Mouse (Mus musculus): ENCODE data around the gene Lgi1. TPM values are rescaled to one million over a fixed set of nuclear protein-coding genes. Genes with fewer than 3 reads are reported as not detected.

Gene Lgi1
- polyA plus RNA-seq, 1 experiment from 2014 or later = 10.0 TPM

GRCm38 (mm10) chr19:38267469-38267868 lies 3.1 kb downstream of the Lgi1 start:
- Histone ChIP-seq H3K4me3 (replicated peaks) (no peak overlapping the region), H3K36me3 (no peaks in the 10 kb centered on the region), H3K27ac (no peak overlapping the region), H3K9ac (replicated peaks) (no peak overlapping the region), H3K4me2 (replicated peaks) (no peak overlapping the region), H3K4me1 (replicated peaks) (peaks cover 14% of the 10 kb centered on the region), H3K27me3 (no peaks in the 10 kb centered on the region), H3K9me3 (no peaks in the 10 kb centered on the region)
- no peak for ATAC-seq
- 85% methylated on average over 5 of the region's 5 CpGs for WGBS

DNA sequence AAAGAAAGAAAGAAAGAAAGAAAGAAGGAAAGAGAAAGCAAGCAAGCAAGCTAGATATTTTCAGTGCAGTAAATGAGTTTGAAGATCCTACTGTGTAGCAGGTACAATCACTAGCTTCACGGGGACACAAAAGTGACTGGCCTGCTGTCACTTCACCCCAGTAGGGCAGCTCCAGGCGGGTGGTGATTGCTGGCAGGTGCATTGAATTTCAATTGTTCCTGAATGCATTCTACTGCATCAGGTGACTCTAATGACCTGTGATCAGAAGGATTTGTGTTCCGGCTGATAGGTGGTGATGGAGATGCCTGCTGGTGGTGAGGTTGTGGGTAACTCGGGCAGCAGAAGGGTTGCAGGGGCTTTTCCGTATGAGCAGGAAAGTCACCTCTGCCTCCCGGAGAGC lies 6.7 kb downstream of the Lgi1 start:
- Histone ChIP-seq H3K36me3 (no peaks in the 10 kb centered on the region), H3K4me2 (replicated peaks) (no peak overlapping the region), H3K9me3 (no peaks in the 10 kb centered on the region), H3K4me1 (replicated peaks) (no peaks in the 10 kb centered on the region), H3K4me3 (replicated peaks) (no peak overlapping the region), H3K27me3 (no peaks in the 10 kb centered on the region), H3K27ac (no peak overlapping the region), H3K9ac (replicated peaks) (no peak overlapping the region)
- 44% methylated on average over 6 of the region's 6 CpGs for WGBS
- ATAC-seq = no peak

- no peaks in the 10 kb centered on the region for H3K9me3 ChIP-seq
- H3K9ac ChIP-seq (replicated peaks) = no peak overlapping the region
- H3K27me3 ChIP-seq = no peaks in the 10 kb centered on the region
- H3K36me3 ChIP-seq = no peaks in the 10 kb centered on the region
- H3K4me3 ChIP-seq (replicated peaks) = no peak overlapping the region
- H3K27ac ChIP-seq = no peak overlapping the region
- 43% methylated on average over 7 of the region's 7 CpGs for WGBS
- no peak overlapping the region for H3K4me2 ChIP-seq (replicated peaks)
- ATAC-seq = no peak
- no peaks in the 10 kb centered on the region for H3K4me1 ChIP-seq (replicated peaks)
Measured at GRCm38 (mm10) chr19:38273820-38274219, 9.5 kb downstream of the Lgi1 start.

DNA sequence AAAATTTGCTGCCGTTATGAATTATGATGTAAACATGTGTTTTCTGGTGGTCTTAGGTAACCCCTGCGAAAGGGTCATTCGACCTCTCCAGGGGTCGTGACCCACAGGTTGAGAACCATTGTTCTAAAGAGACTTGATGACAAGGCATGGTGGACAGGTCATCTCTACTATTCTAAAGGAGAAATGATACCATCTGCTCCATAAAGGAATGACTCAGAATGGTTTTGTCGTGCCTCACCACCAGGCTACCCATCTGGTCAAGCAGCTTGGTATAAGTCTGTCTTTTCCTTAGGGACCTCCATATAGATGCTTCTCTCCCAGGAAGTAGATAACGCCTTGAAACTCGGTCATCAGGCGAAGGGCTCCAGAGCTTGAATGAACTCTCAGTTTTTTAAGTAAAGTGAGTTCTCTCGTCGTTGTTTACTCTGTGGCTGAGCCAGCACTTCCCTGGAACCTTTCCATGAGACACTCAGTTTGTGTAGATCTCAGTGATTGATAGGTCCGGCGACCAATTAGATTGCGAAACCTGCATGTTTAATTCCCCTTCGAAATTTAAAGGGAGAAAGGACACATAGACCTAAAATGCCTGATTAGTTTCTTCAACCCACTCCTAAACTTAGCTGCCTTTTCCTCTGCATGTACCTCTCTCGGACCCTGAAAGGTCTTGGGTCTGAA lies 10.5 kb downstream of the Lgi1 start:
- no peak overlapping the region for H3K4me3 ChIP-seq (replicated peaks)
- no peaks in the 10 kb centered on the region for H3K9me3 ChIP-seq
- no peak for ATAC-seq
- no peak overlapping the region for H3K9ac ChIP-seq (replicated peaks)
- H3K27ac ChIP-seq = no peak overlapping the region
- H3K36me3 ChIP-seq = no peaks in the 10 kb centered on the region
- no peak overlapping the region for H3K4me2 ChIP-seq (replicated peaks)
- WGBS = 90% methylated on average over 15 of the region's 15 CpGs
- no peaks in the 10 kb centered on the region for H3K27me3 ChIP-seq
- no peaks in the 10 kb centered on the region for H3K4me1 ChIP-seq (replicated peaks)

GRCm38 (mm10) chr19:38276226-38276625 lies 11.9 kb downstream of the Lgi1 start:
- H3K9ac ChIP-seq (replicated peaks) = no peak overlapping the region
- H3K27me3 ChIP-seq = no peaks in the 10 kb centered on the region
- no peak overlapping the region for H3K4me2 ChIP-seq (replicated peaks)
- ATAC-seq = no peak
- no peak overlapping the region for H3K27ac ChIP-seq
- H3K9me3 ChIP-seq = no peaks in the 10 kb centered on the region
- no peaks in the 10 kb centered on the region for H3K4me1 ChIP-seq (replicated peaks)
- no peaks in the 10 kb centered on the region for H3K36me3 ChIP-seq
- 75% methylated on average over 4 of the region's 4 CpGs for WGBS
- no peak overlapping the region for H3K4me3 ChIP-seq (replicated peaks)

DNA sequence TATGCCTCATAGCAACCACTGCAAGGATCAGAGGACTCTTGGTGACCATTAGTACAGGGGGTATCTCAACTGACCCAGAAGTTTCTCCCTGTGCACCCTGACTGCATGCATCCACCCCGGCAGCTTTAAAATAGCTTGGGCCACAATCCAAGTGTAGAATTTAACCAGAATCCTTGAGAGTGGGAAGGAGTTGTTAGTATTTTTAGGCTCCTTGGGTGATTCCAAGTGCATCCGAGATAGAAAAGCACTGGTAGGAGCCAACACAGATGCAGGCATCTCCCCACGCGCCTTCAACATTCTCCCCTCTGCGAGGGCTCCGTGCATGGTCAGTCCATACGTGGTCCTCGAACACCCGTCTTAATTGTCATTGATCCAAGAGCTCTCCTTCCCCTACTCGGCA lies 15.9 kb downstream of the Lgi1 start:
- Histone ChIP-seq H3K27me3 (no peaks in the 10 kb centered on the region), H3K4me1 (replicated peaks) (no peaks in the 10 kb centered on the region), H3K4me3 (replicated peaks) (no peak overlapping the region), H3K9ac (replicated peaks) (no peak overlapping the region), H3K9me3 (no peaks in the 10 kb centered on the region), H3K4me2 (replicated peaks) (no peak overlapping the region), H3K27ac (no peak overlapping the region), H3K36me3 (no peaks in the 10 kb centered on the region)
- WGBS = 93% methylated on average over 10 of the region's 10 CpGs
- no peak for ATAC-seq

DNA sequence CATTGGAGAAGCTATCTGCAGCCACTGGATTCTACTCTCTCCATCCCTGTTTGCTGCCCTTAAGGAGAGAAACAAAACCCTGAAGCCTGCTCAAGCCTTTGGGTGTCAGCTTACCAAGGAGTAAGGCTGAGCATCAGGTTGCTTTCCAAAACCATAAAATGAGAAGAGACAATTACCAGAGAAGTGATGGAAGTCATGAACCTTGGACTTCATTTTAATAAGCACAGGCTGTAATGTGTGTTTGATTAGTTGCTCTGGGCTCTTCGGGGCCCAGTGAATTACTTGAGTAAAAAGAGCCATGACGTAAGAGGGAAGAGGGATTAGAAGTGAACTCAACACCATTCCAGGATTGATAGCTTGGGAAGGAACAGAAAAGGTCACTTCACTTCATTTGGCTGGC lies 18.1 kb downstream of the Lgi1 start:
- ATAC-seq = no peak
- H3K4me1 ChIP-seq (replicated peaks) = no peaks in the 10 kb centered on the region
- H3K27me3 ChIP-seq = no peaks in the 10 kb centered on the region
- H3K36me3 ChIP-seq = no peaks in the 10 kb centered on the region
- 29% methylated on average over 2 of the region's 2 CpGs for WGBS
- no peak overlapping the region for H3K4me2 ChIP-seq (replicated peaks)
- H3K27ac ChIP-seq = no peak overlapping the region
- H3K4me3 ChIP-seq (replicated peaks) = no peak overlapping the region
- H3K9me3 ChIP-seq = no peaks in the 10 kb centered on the region
- no peak overlapping the region for H3K9ac ChIP-seq (replicated peaks)

DNA sequence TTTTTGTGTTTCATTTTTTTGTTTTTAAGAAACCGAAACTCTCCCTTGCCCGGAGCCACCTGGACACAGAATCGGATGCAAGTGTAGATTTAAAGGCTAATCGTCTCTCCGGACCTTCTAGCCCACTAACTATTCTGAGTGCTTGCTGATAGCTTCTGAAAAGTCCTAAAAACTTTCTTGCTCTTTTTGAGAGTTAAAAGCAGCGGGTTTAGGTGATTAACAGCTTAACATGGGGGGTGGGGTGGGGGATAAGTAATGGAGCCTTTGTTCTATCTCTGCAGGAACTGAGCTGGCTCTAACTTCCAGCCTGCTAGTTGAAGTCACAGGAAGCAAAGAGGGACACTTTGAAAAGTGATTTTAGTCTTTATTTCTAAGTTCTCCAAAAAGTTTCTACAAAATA lies 24.2 kb downstream of the Lgi1 start:
- H3K4me2 ChIP-seq (replicated peaks) = no peak overlapping the region
- no peak for ATAC-seq
- WGBS = 61% methylated on average over 6 of the region's 6 CpGs
- H3K4me1 ChIP-seq (replicated peaks) = 0 out of 2 replicates have a peak, but pooled peaks cover 3% of the 10 kb centered on the region
- H3K36me3 ChIP-seq = no peaks in the 10 kb centered on the region
- no peak overlapping the region for H3K4me3 ChIP-seq (replicated peaks)
- no peak overlapping the region for H3K9ac ChIP-seq (replicated peaks)
- no peak overlapping the region for H3K27ac ChIP-seq
- H3K27me3 ChIP-seq = no peaks in the 10 kb centered on the region
- H3K9me3 ChIP-seq = no peaks in the 10 kb centered on the region

- Histone ChIP-seq H3K9ac (replicated peaks) (no peak overlapping the region), H3K27ac (no peak overlapping the region), H3K36me3 (no peaks in the 10 kb centered on the region), H3K4me2 (replicated peaks) (no peak overlapping the region), H3K4me1 (replicated peaks) (0 out of 2 replicates have a peak, but pooled peaks cover 3% of the 10 kb centered on the region), H3K4me3 (replicated peaks) (no peak overlapping the region), H3K27me3 (no peaks in the 10 kb centered on the region), H3K9me3 (no peaks in the 10 kb centered on the region)
- no peak for ATAC-seq
- 79% methylated on average over 6 of the region's 6 CpGs for WGBS
Measured at GRCm38 (mm10) chr19:38291432-38291831, 27.1 kb downstream of the Lgi1 start.

DNA sequence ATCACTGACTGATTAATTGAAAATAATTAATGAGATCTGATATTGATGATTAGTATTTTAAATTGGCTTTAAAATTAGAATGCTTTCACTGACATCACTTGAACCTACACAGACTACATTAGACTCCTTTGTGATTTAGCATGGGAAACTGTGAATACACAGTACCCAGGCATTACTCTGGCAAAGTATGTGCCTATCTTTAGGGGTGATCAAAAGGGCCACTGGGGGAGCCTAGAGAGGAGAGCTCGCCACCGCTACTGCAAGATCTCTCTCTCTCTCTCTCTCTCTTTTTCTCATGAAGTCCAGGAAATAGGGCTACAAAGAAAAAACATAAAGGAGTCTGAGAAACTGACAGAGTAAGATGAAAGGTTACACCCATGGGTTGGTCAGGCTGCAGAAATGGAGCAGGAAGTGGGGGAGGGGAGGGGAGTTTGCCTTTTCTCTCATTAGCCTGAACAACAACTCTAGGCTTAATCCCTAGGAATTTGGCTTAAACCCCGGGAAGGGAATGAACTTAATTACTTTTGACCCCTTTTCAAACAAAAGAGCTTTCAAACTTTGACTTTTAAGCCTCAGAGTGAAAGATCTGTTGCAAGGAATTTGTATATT lies 33.8 kb downstream of the Lgi1 start:
- no peak for ATAC-seq
- Histone ChIP-seq H3K4me3 (replicated peaks) (no peak overlapping the region), H3K27ac (no peak overlapping the region), H3K27me3 (no peaks in the 10 kb centered on the region), H3K9ac (replicated peaks) (no peak overlapping the region), H3K9me3 (no peaks in the 10 kb centered on the region), H3K4me2 (replicated peaks) (no peak overlapping the region), H3K4me1 (replicated peaks) (peaks cover 6% of the 10 kb centered on the region; the same call in 1 of the 2 replicates), H3K36me3 (no peaks in the 10 kb centered on the region)
- whole genome bisulfite sequencing = 6% methylated on average over 3 of the region's 3 CpGs

DNA sequence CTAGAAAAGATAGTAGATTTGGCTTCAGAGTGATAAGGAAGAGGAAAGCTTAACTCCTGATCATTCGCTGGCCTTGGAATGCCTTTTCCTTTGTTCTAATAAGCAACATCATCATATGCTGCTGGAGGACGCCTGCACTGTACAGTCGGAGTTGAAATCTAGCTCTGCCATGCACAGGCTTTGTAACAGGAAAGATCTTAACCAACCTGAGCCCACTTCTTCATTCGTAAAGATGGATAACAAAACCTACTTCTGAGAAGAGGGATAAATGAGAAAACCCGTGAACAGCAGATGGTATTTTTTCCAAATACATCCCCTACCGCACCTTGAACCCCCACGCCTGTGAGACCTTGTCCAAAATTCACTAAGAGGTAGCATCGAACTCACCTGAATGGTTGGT lies 43.8 kb downstream of the Lgi1 start:
- H3K4me1 ChIP-seq (replicated peaks) = no peaks in the 10 kb centered on the region
- no peak overlapping the region for H3K27ac ChIP-seq
- H3K9ac ChIP-seq (replicated peaks) = no peak overlapping the region
- H3K9me3 ChIP-seq = no peaks in the 10 kb centered on the region
- no peaks in the 10 kb centered on the region for H3K27me3 ChIP-seq
- H3K4me2 ChIP-seq (replicated peaks) = no peak overlapping the region
- H3K36me3 ChIP-seq = peaks cover 4% of the 10 kb centered on the region
- H3K4me3 ChIP-seq (replicated peaks) = no peak overlapping the region
- ATAC-seq = no peak
- WGBS = 92% methylated on average over 8 of the region's 8 CpGs

- Histone ChIP-seq H3K9ac (replicated peaks) (no peak overlapping the region), H3K9me3 (no peaks in the 10 kb centered on the region), H3K4me1 (replicated peaks) (no peaks in the 10 kb centered on the region), H3K36me3 (no peaks in the 10 kb centered on the region), H3K4me3 (replicated peaks) (no peak overlapping the region), H3K4me2 (replicated peaks) (no peak overlapping the region), H3K27ac (no peak overlapping the region), H3K27me3 (no peaks in the 10 kb centered on the region)
- no peak for ATAC-seq
- 91% methylated on average over 7 of the region's 7 CpGs for WGBS
Measured at GRCm38 (mm10) chr19:38315099-38315498, 50.8 kb downstream of the Lgi1 start.
